Mouse (Mus musculus) bone marrow macrophage, adult 2 months (primary cell): ENCODE measurements around the gene Gbp8.
"Not testable (repeated sequence)": the region's sequence is repeated elsewhere in the genome, so short reads cannot be mapped to it uniquely, and the experiment has no call there.

Source experiments
- CTCF ChIP-seq: IDR thresholded peaks from 2 replicates; pipeline ENCODE4 v1.5.1; 2012; ENCODE audit warnings: low read depth, mild to moderate bottlenecking, low read length, moderate library complexity
- POLR2A ChIP-seq: IDR thresholded peaks from 2 replicates; pipeline ENCODE4 v1.6.1; 2012; ENCODE audit warnings: mild to moderate bottlenecking, low read depth, low read length, borderline replicate concordance

GRCm38 (mm10) chr5:105121731-105122130, 17.6 kb downstream of the Gbp8 start:
- not testable (repeated sequence) for TF ChIP-seq CTCF, POLR2A
